Mouse (Mus musculus): Measurements from ENCODE around the gene Slc3a2. TPM values are rescaled to one million over a fixed set of nuclear protein-coding genes. Genes with fewer than 3 reads are reported as not detected.

Gene Slc3a2
- total RNA-seq, 2 experiments from 2014 or later = 146 to 149 TPM

GRCm38 (mm10) chr19:8710057-8710456 lies 13.1 kb downstream of the Slc3a2 start:
- DNase-seq = no peak

GRCm38 (mm10) chr19:8708954-8709353 lies 14.2 kb downstream of the Slc3a2 start:
- no peak for DNase-seq

GRCm38 (mm10) chr19:8706930-8707329 lies 16.2 kb downstream of the Slc3a2 start:
- no peak for DNase-seq

GRCm38 (mm10) chr19:8706132-8706667 lies 17.0 kb downstream of the Slc3a2 start:
- DNase-seq = no peak

GRCm38 (mm10) chr19:8705026-8705708 lies 18.0 kb downstream of the Slc3a2 start:
- no peak for DNase-seq

- DNase-seq = no peak
Observed at GRCm38 (mm10) chr19:8703571-8703970, 19.6 kb downstream of the Slc3a2 start.

- no peak for DNase-seq
Observed at GRCm38 (mm10) chr19:8702458-8702857, 20.7 kb downstream of the Slc3a2 start.

- DNase-seq = no peak
Observed at GRCm38 (mm10) chr19:8699652-8700051, 23.5 kb downstream of the Slc3a2 start.

- DNase-seq = no peak
Observed at GRCm38 (mm10) chr19:8695330-8695729, 27.8 kb downstream of the Slc3a2 start.

- DNase-seq = no peak
Observed at GRCm38 (mm10) chr19:8692740-8693139, 30.4 kb downstream of the Slc3a2 start.

GRCm38 (mm10) chr19:8691871-8692539 lies 31.2 kb downstream of the Slc3a2 start:
- DNase-seq = no peak

- no peak for DNase-seq
Observed at GRCm38 (mm10) chr19:8683627-8684026, 39.5 kb downstream of the Slc3a2 start.

GRCm38 (mm10) chr19:8682996-8683395 lies 40.2 kb downstream of the Slc3a2 start:
- peak; percentile 47 to 71 for DNase-seq

- no peak for DNase-seq
Observed at GRCm38 (mm10) chr19:8681633-8682362, 41.4 kb downstream of the Slc3a2 start.

- DNase-seq = no peak
Observed at GRCm38 (mm10) chr19:8679031-8679779, 44.0 kb downstream of the Slc3a2 start.

GRCm38 (mm10) chr19:8673336-8674063 lies 49.7 kb downstream of the Slc3a2 start:
- DNase-seq = no peak

- no peak for DNase-seq
Observed at GRCm38 (mm10) chr19:8672859-8673258, 50.3 kb downstream of the Slc3a2 start.

- DNase-seq = peak in 1 of 2 experiments; percentile 59
Observed at GRCm38 (mm10) chr19:8665746-8666145, 57.4 kb downstream of the Slc3a2 start.

GRCm38 (mm10) chr19:8664859-8665258 lies 58.3 kb downstream of the Slc3a2 start:
- no peak for DNase-seq

- peak; percentile 88 for DNase-seq
Observed at GRCm38 (mm10) chr19:8663911-8664421, 59.2 kb downstream of the Slc3a2 start.

- DNase-seq = peak; percentile 57 to 62
Observed at GRCm38 (mm10) chr19:8663360-8663839, 59.8 kb downstream of the Slc3a2 start, which contains the start of gene Chrm1. Gene Chrm1, plus strand, starts transcription at chr19:8663789.
